Comparison of ENCODE assay signal across 8 mouse cellular contexts in genomic region chr1:60042398-60042795, GRCm38 (mm10). TPM values are rescaled to one million over a fixed set of nuclear protein-coding genes. Genes with fewer than 3 reads are reported as not detected.
DNase-seq lines count a peak whose midpoint lies in the region; ATAC-seq and TF ChIP-seq lines count a peak whose summit lies in the region.

No protein-coding gene starts in this region.

- TF ChIP-seq POLR2A in liver, adult 2 months (IDR thresholded peaks at IDR 0.05; ENCODE audit: extremely low read depth, insufficient read depth, low read length), result no peak
- TF ChIP-seq POLR2A in small intestine, adult 2 months (IDR thresholded peaks at IDR 0.05; ENCODE audit: low read depth, low read length), result no peak

- peaks cover 14% of the 10 kb centered on the region for H3K27me3 ChIP-seq in liver, adult 2 months (ENCODE audit: control insufficient read depth, insufficient read depth, low read length)
- H3K27me3 ChIP-seq in forebrain, embryonic 11.5 days (ENCODE audit: control insufficient read depth, insufficient read depth, low read length), result peaks cover 14% of the 10 kb centered on the region
- H3K27me3 ChIP-seq in small intestine, adult 2 months (ENCODE audit: control insufficient read depth, insufficient read depth, low read length), result peaks cover 17% of the 10 kb centered on the region

- H3K4me1 ChIP-seq in liver, adult 2 months (ENCODE audit: control insufficient read depth, insufficient read depth, low read length), result no peaks in the 10 kb centered on the region; the same call in 1 of the 2 replicates
- no peaks in the 10 kb centered on the region for H3K4me1 ChIP-seq in forebrain, embryonic 11.5 days (replicated peaks; ENCODE audit: control insufficient read depth, insufficient read depth, low read length)
- H3K4me1 ChIP-seq in small intestine, adult 2 months (ENCODE audit: control insufficient read depth, insufficient read depth, insufficient read length, low read length), result peaks cover 5% of the 10 kb centered on the region

- H3K4me3 ChIP-seq in liver, adult 2 months (ENCODE audit: insufficient read depth, low read depth, low read length), result peak overlapping the region; percentile 40; the same call in 1 of the 2 replicates
- H3K4me3 ChIP-seq in forebrain, embryonic 11.5 days (ENCODE audit: low read depth, low read length), result peak overlapping the region; percentile 74
- H3K4me3 ChIP-seq in small intestine, adult 2 months (ENCODE audit: low read depth, low read length), result peak overlapping the region; percentile 64

- intact Hi-C loops in left cerebral cortex, postnatal 4 days (cut with DNase I), result no loop called here

- no peak overlapping the region for H3K27ac ChIP-seq in liver, adult 2 months (replicated peaks; ENCODE audit: insufficient read depth, low read depth, low read length)
- H3K27ac ChIP-seq in forebrain, embryonic 11.5 days (ENCODE audit: low read depth, low read length), result no peak overlapping the region
- H3K27ac ChIP-seq in small intestine, adult 2 months (ENCODE audit: insufficient read depth, low read depth, low read length), result no peak overlapping the region

- 7% methylated on average over 19 of the region's 19 CpGs for WGBS in liver, adult 2 months
- WGBS in forebrain, embryonic 11.5 days, result 4% methylated on average over 19 of the region's 19 CpGs
- WGBS in small intestine, adult 2 months, result 4% methylated on average over 19 of the region's 19 CpGs

- H3K79me2 ChIP-seq in liver, adult 2 months (ENCODE audit: control insufficient read depth, insufficient read depth, low read length), result no peaks in the 10 kb centered on the region

- H3K4me2 ChIP-seq in forebrain, embryonic 11.5 days (ENCODE audit: low read depth, low read length, severe bottlenecking), result peak overlapping the region; percentile 95

- ATAC-seq in forebrain, embryonic 11.5 days (replicated peaks; ENCODE audit: low FRiP score), result no peak; the same call in 1 of the 2 replicates

- no peaks in the 10 kb centered on the region for H3K36me3 ChIP-seq in liver, adult 2 months (ENCODE audit: control insufficient read depth, insufficient read depth, low read length)
- H3K36me3 ChIP-seq in forebrain, embryonic 11.5 days (ENCODE audit: control insufficient read depth, insufficient read depth, low read length), result no peaks in the 10 kb centered on the region
- no peaks in the 10 kb centered on the region for H3K36me3 ChIP-seq in small intestine, adult 2 months (ENCODE audit: control insufficient read depth, insufficient read depth, low read length)

- peak; percentile 2 for DNase-seq in adrenal gland, adult 2 months
- DNase-seq in adrenal gland, adult 8-10 months, result no peak
- no peak for DNase-seq in liver, adult 2 months (ENCODE audit: extremely low read depth, low read depth, low spot score)
- no peak for DNase-seq in liver
- DNase-seq in forebrain, embryonic 11.5 days (ENCODE audit: low spot score), result no peak
- DNase-seq in left cerebral cortex, postnatal 4 days, result peak; percentile 27
- DNase-seq in embryo, embryonic 10.5 days (ENCODE audit: low spot score), result no peak

- no peak for TF ChIP-seq CTCF in liver, adult 2 months (IDR thresholded peaks at IDR 0.05; ENCODE audit: low read depth, low read length)
- TF ChIP-seq CTCF in small intestine, adult 2 months (IDR thresholded peaks at IDR 0.05; ENCODE audit: extremely low read depth, insufficient read length, insufficient replicate concordance, low read depth, low read length), result no peak

- H3K9me3 ChIP-seq in forebrain, embryonic 11.5 days (ENCODE audit: control insufficient read depth, low read length), result no peaks in the 10 kb centered on the region

- no peak overlapping the region for H3K9ac ChIP-seq in liver, adult 2 months (ENCODE audit: low read depth, low read length)
- H3K9ac ChIP-seq in forebrain, embryonic 11.5 days (ENCODE audit: low read length), result peak overlapping the region; percentile 77

RNA-seq across cellular contexts. Expression of gene Ica1l, which starts 0.6 kb away (rescaled TPM):
- total RNA-seq in adrenal gland, adult 2 months (2021), result 1 to 10 TPM; 1.6 to 2.3 TPM
- polyA plus RNA-seq in adrenal gland, adult 2 months (2012; rRNA removed), result 0.03 and 0.15 TPM in 2 replicates
- 1 to 10 TPM; 2.7 to 3.5 (median 2.9) TPM for total RNA-seq in adrenal gland, adult 8-10 months (2022)
- under 0.01 TPM in 1 of 2 replicates, not detected in the other for total RNA-seq in liver, adult 2 months (2014; rRNA removed)
- polyA plus RNA-seq in liver, adult 2 months (2012; rRNA removed), result not detected in 2 replicates
- polyA plus RNA-seq in forebrain, embryonic 11.5 days (2014; fragmentation: Nextera tagmentation; extraction: Ambion mirVana), result 1.5 and 2.3 TPM in 2 replicates
- total RNA-seq in left cerebral cortex, postnatal 4 days (2021), result 10 to 100 TPM; 49.5 to 54.3 TPM
- 0.03 TPM in 2 replicates for polyA plus RNA-seq in small intestine, adult 2 months (2012; rRNA removed)

RNA-seq across cellular contexts. Expression of gene Carf, which starts 55.6 kb away (rescaled TPM):
- 10 to 100 TPM; 10.5 to 11.7 TPM for total RNA-seq in adrenal gland, adult 2 months (2021)
- polyA plus RNA-seq in adrenal gland, adult 2 months (2012; rRNA removed), result 0.81 and 1.3 TPM in 2 replicates
- 10 to 100 TPM in 3 of 4 experiments, 1 to 10 TPM in 1; 8.9 to 17.9 (median 15.9) TPM for total RNA-seq in adrenal gland, adult 8-10 months (2022)
- 4.7 and 5.8 TPM in 2 replicates for total RNA-seq in liver, adult 2 months (2014; rRNA removed)
- polyA plus RNA-seq in liver, adult 2 months (2012; rRNA removed), result 0.61 and 0.69 TPM in 2 replicates
- 6.3 and 6.6 TPM in 2 replicates for polyA plus RNA-seq in forebrain, embryonic 11.5 days (2014; fragmentation: Nextera tagmentation; extraction: Ambion mirVana)
- total RNA-seq in left cerebral cortex, postnatal 4 days (2021), result 10 to 100 TPM; 23.7 to 24.0 TPM
- polyA plus RNA-seq in small intestine, adult 2 months (2012; rRNA removed), result 0.42 and 0.77 TPM in 2 replicates

RNA-seq across cellular contexts. Expression of gene Wdr12, which starts 56.0 kb away (rescaled TPM):
- total RNA-seq in adrenal gland, adult 2 months (2021), result 10 to 100 TPM; 15.8 to 17.8 TPM
- 1.8 TPM in 2 replicates for polyA plus RNA-seq in adrenal gland, adult 2 months (2012; rRNA removed)
- 10 to 100 TPM; 14.8 to 20.5 (median 18.5) TPM for total RNA-seq in adrenal gland, adult 8-10 months (2022)
- total RNA-seq in liver, adult 2 months (2014; rRNA removed), result 9.0 and 11.6 TPM in 2 replicates
- 4.8 and 6.3 TPM in 2 replicates for polyA plus RNA-seq in liver, adult 2 months (2012; rRNA removed)
- 53.9 and 62.4 TPM in 2 replicates for polyA plus RNA-seq in forebrain, embryonic 11.5 days (2014; fragmentation: Nextera tagmentation; extraction: Ambion mirVana)
- total RNA-seq in left cerebral cortex, postnatal 4 days (2021), result 10 to 100 TPM; 32.0 to 35.7 TPM
- polyA plus RNA-seq in small intestine, adult 2 months (2012; rRNA removed), result 0.49 and 0.69 TPM in 2 replicates

Comparison
In these comparisons a context has a peak if more than half of its experiments do, and no peak if none do; other contexts are left out.
1. DNase-seq: peak in adrenal gland, adult 2 months (single experiment) and left cerebral cortex, postnatal 4 days (single experiment); none in adrenal gland, adult 8-10 months (single experiment), liver, adult 2 months (single experiment), liver (single experiment), forebrain, embryonic 11.5 days (single experiment) and embryo, embryonic 10.5 days (single experiment).
2. RNA of gene Ica1l, which starts 0.6 kb away (total RNA-seq): 49.5 to 54.3 TPM in left cerebral cortex, postnatal 4 days; 2.7 to 3.5 TPM in adrenal gland, adult 8-10 months, 1.6 to 2.3 TPM in adrenal gland, adult 2 months and under 0.01 TPM in liver, adult 2 months; every median in the first group is over 10 times any median in the second.
3. Peak in every context shown above with its lines, with median percentiles within 50 percentile points of each other: H3K4me3 ChIP-seq.